Mouse (Mus musculus) erythroblast, embryonic 14.5 days (primary cell): Measurements from ENCODE around the gene Macrod2. TPM values are rescaled to one million over a fixed set of nuclear protein-coding genes. Genes with fewer than 3 reads are reported as not detected.

ENCODE experiments used
- H3K27me3 ChIP-seq: 2 replicates; pipeline ENCODE4 v1.6.1; 2012; ENCODE audit warnings: inconsistent platforms; ENCODE audit not compliant: control insufficient read depth
- H3K36me3 ChIP-seq: 2 replicates; pipeline ENCODE4 v1.6.1; 2012; ENCODE audit warnings: mild to moderate bottlenecking, inconsistent platforms; ENCODE audit not compliant: control insufficient read depth
- H3K4me1 ChIP-seq: 2 replicates; pipeline ENCODE4 v1.6.1; 2012; ENCODE audit warnings: inconsistent platforms; ENCODE audit not compliant: control insufficient read depth
- H3K4me3 ChIP-seq: replicated peaks from 2 replicates; pipeline ENCODE3; 2012; ENCODE audit warnings: moderate library complexity, mild to moderate bottlenecking, inconsistent platforms
- H3K9me3 ChIP-seq: 2 replicates; pipeline ENCODE4 v1.6.1; 2012; ENCODE audit warnings: low read length, inconsistent platforms, mixed read lengths; ENCODE audit not compliant: control insufficient read depth
- GATA1 ChIP-seq: IDR thresholded peaks from 2 replicates; pipeline ENCODE4 v1.6.1; 2012; ENCODE audit warnings: low read length, inconsistent platforms, mixed read lengths
- TAL1 ChIP-seq: IDR thresholded peaks from 3 replicates; pipeline ENCODE4 v1.6.1; 2012; ENCODE audit warnings: low read length, inconsistent platforms, mixed read lengths
- polyA plus RNA-seq: library from polyadenylated mRNA; stranded (reverse); fragments of >175 nt; gene quantifications from 2 replicates; pipeline ENCODE4 v1.2.3, GENCODE M21; 2012

Gene Macrod2
- polyA plus RNA-seq, 1 experiment = 0.81 TPM

GRCm38 (mm10) chr2:140535832-140536571 is 140.9 kb downstream of the Macrod2 start:
- TF ChIP-seq GATA1 = no peak
- TF ChIP-seq TAL1 = no peak
- Histone ChIP-seq H3K4me3 (no peak overlapping the region), H3K4me1 (no peaks in the 10 kb centered on the region), H3K27me3 (no peaks in the 10 kb centered on the region), H3K36me3 (no peaks in the 10 kb centered on the region), H3K9me3 (0 out of 2 replicates have a peak, but pooled peaks cover 2% of the 10 kb centered on the region)

- Histone ChIP-seq H3K27me3 (no peaks in the 10 kb centered on the region), H3K9me3 (no peaks in the 10 kb centered on the region), H3K4me1 (no peaks in the 10 kb centered on the region), H3K4me3 (no peak overlapping the region), H3K36me3 (no peaks in the 10 kb centered on the region)
- TF ChIP-seq TAL1 (no peak), GATA1 (no peak)
These were observed 154.2 kb downstream of the Macrod2 start for GRCm38 (mm10) chr2:140549286-140549685.

GRCm38 (mm10) chr2:140561426-140561825 is 166.3 kb downstream of the Macrod2 start:
- Histone ChIP-seq H3K27me3 (no peaks in the 10 kb centered on the region), H3K4me3 (no peak overlapping the region), H3K36me3 (no peaks in the 10 kb centered on the region), H3K9me3 (no peaks in the 10 kb centered on the region), H3K4me1 (no peaks in the 10 kb centered on the region)
- no peak for TF ChIP-seq GATA1
- no peak for TF ChIP-seq TAL1

- Histone ChIP-seq H3K27me3 (no peaks in the 10 kb centered on the region), H3K4me1 (no peaks in the 10 kb centered on the region), H3K36me3 (no peaks in the 10 kb centered on the region), H3K9me3 (no peaks in the 10 kb centered on the region), H3K4me3 (no peak overlapping the region)
- no peak for TF ChIP-seq GATA1
- TF ChIP-seq TAL1 = no peak
These were observed 175.8 kb downstream of the Macrod2 start for GRCm38 (mm10) chr2:140570874-140571273.

- H3K36me3 ChIP-seq = no peaks in the 10 kb centered on the region
- H3K27me3 ChIP-seq = no peaks in the 10 kb centered on the region
- H3K4me1 ChIP-seq = no peaks in the 10 kb centered on the region
- H3K4me3 ChIP-seq = no peak overlapping the region
- TF ChIP-seq TAL1 = no peak
- no peak for TF ChIP-seq GATA1
- H3K9me3 ChIP-seq = no peaks in the 10 kb centered on the region
These were observed 197.6 kb downstream of the Macrod2 start for GRCm38 (mm10) chr2:140592537-140593261.

GRCm38 (mm10) chr2:140596906-140597305 is 201.8 kb downstream of the Macrod2 start:
- Histone ChIP-seq H3K36me3 (no peaks in the 10 kb centered on the region), H3K4me1 (no peaks in the 10 kb centered on the region), H3K4me3 (no peak overlapping the region), H3K27me3 (no peaks in the 10 kb centered on the region), H3K9me3 (no peaks in the 10 kb centered on the region)
- TF ChIP-seq TAL1 (no peak), GATA1 (no peak)

GRCm38 (mm10) chr2:140615451-140615850 is 220.3 kb downstream of the Macrod2 start:
- Histone ChIP-seq H3K27me3 (no peaks in the 10 kb centered on the region), H3K9me3 (no peaks in the 10 kb centered on the region), H3K36me3 (no peaks in the 10 kb centered on the region), H3K4me3 (no peak overlapping the region), H3K4me1 (no peaks in the 10 kb centered on the region)
- TF ChIP-seq GATA1 = no peak
- no peak for TF ChIP-seq TAL1

- no peaks in the 10 kb centered on the region for H3K27me3 ChIP-seq
- H3K4me1 ChIP-seq = no peaks in the 10 kb centered on the region
- no peak for TF ChIP-seq GATA1
- no peak for TF ChIP-seq TAL1
These were observed 226.7 kb downstream of the Macrod2 start for GRCm38 (mm10) chr2:140621730-140622337.

GRCm38 (mm10) chr2:140653481-140653880 is 258.4 kb downstream of the Macrod2 start:
- Histone ChIP-seq H3K36me3 (no peaks in the 10 kb centered on the region), H3K9me3 (no peaks in the 10 kb centered on the region), H3K27me3 (no peaks in the 10 kb centered on the region), H3K4me1 (no peaks in the 10 kb centered on the region), H3K4me3 (no peak overlapping the region)
- TF ChIP-seq GATA1 = no peak
- no peak for TF ChIP-seq TAL1

More at GRCm38 (mm10) chr2:140621730-140622337, 226.7 kb downstream of the Macrod2 start:
- H3K9me3 ChIP-seq = no peaks in the 10 kb centered on the region
- no peaks in the 10 kb centered on the region for H3K36me3 ChIP-seq
- H3K4me3 ChIP-seq = no peak overlapping the region
